Mouse (Mus musculus) intestine, postnatal 0 days (tissue): ENCODE measurements at regions not wholly inside any gene's neighbourhood (a gene's known extent, or its start where the extent isn't known, plus 50 kb on each side); places are given as distances from the start of the nearest gene placed in this dataset.

Source experiments
- ATAC-seq: fragments of 200-750 bp; cut with Nextera tagmentation; 2 replicates; pipeline ENCODE4 v1.8.0; 2017; ENCODE audit warnings: mild to moderate bottlenecking, moderate TSS enrichment, moderate library complexity
- H3K27ac ChIP-seq: fragments of 300-500 bp; sonication (generic); 2 replicates; pipeline ENCODE4 v1.5.1; 2014; ENCODE audit warnings: mild to moderate bottlenecking, low read depth, low read length, moderate library complexity
- H3K27me3 ChIP-seq: fragments of 300-500 bp; sonication (generic); replicated peaks from 2 replicates; pipeline ENCODE4 v1.6.1; 2014; ENCODE audit warnings: low read length, mixed read lengths; ENCODE audit not compliant: control insufficient read depth, insufficient read depth
- H3K36me3 ChIP-seq: fragments of 300-500 bp; sonication (generic); 2 replicates; pipeline ENCODE4 v1.6.1; 2014; ENCODE audit warnings: mild to moderate bottlenecking, moderate library complexity; ENCODE audit not compliant: control insufficient read depth, insufficient read depth
- H3K4me1 ChIP-seq: fragments of 300-500 bp; sonication (generic); replicated peaks from 2 replicates; pipeline ENCODE4 v1.6.1; 2014; ENCODE audit warnings: antibody characterized with exemption, low read length, mixed read lengths; ENCODE audit not compliant: control insufficient read depth, insufficient read depth
- H3K4me2 ChIP-seq: fragments of 300-500 bp; sonication (generic); replicated peaks from 2 replicates; pipeline ENCODE4 v1.6.1; 2014; ENCODE audit warnings: low read depth, mild to moderate bottlenecking, moderate library complexity
- H3K4me3 ChIP-seq: fragments of 300-500 bp; sonication (generic); 2 replicates; pipeline ENCODE4 v1.5.1; 2014; ENCODE audit warnings: low read depth, low read length
- H3K9ac ChIP-seq: fragments of 300-500 bp; sonication (generic); 2 replicates; pipeline ENCODE4 v1.6.1; 2014; ENCODE audit warnings: mild to moderate bottlenecking, low read depth, low read length
- H3K9me3 ChIP-seq: fragments of 300-500 bp; sonication (generic); 2 replicates; pipeline ENCODE4 v1.6.1; 2016; ENCODE audit warnings: mixed run types; ENCODE audit not compliant: control insufficient read depth
- CTCF ChIP-seq: sonication (generic); IDR thresholded peaks from 2 replicates; pipeline ENCODE4 v1.5.1; 2016; ENCODE audit warnings: low read depth, mild to moderate bottlenecking, control low read depth, antibody characterized with exemption, moderate library complexity
- WGBS: fragments of 180-500 bp; shearing (Covaris S2); extraction: QIAGEN DNeasy Blood & Tissue Kit; methylation state at CpG from one replicate; pipeline ENCODE4 v1.1.7; 2014; 5-methylcytosine and 5-hydroxymethylcytosine counted together

GRCm38 (mm10) chr8:11065990-11066389 lies 57.7 kb upstream of the Irs2 start:
- H3K9me3 ChIP-seq: no peaks in the 10 kb centered on the region
- no peak overlapping the region for H3K4me3 ChIP-seq
- no peaks in the 10 kb centered on the region for H3K4me1 ChIP-seq
- no peak for ATAC-seq
- H3K4me2 ChIP-seq: no peak overlapping the region
- H3K9ac ChIP-seq: no peak overlapping the region
- no peaks in the 10 kb centered on the region for H3K36me3 ChIP-seq
- TF ChIP-seq CTCF: no peak
- H3K27ac ChIP-seq: no peak overlapping the region
- WGBS: 82% methylated on average over 9 of the region's 9 CpGs
- no peaks in the 10 kb centered on the region for H3K27me3 ChIP-seq

DNA sequence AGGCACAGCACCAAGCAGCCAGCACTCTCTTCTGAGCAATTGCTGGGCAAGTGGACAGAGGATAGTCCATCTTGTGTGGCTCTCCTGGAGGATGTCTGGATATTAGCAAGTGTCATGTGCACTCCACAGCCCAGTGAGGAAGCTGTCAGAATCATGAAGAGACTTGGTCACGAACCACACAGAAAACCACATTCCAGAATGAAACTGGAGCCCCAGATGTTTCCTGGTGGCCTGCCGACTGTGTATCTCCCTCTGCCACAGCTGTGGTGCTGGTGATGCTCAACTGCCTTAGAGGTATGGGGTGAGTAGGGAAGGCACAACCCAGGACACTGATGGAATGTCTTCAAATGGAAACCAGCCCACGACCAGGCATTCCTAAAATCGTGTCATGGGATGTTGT lies 57.0 kb upstream of the Irs2 start:
- WGBS: 64% methylated on average over 4 of the region's 4 CpGs
- no peak overlapping the region for H3K27ac ChIP-seq
- H3K9ac ChIP-seq: no peak overlapping the region
- no peak overlapping the region for H3K4me3 ChIP-seq
- TF ChIP-seq CTCF: no peak
- H3K36me3 ChIP-seq: no peaks in the 10 kb centered on the region
- no peak overlapping the region for H3K4me2 ChIP-seq
- no peaks in the 10 kb centered on the region for H3K27me3 ChIP-seq
- H3K4me1 ChIP-seq: no peaks in the 10 kb centered on the region
- ATAC-seq: no peak
- H3K9me3 ChIP-seq: no peaks in the 10 kb centered on the region

DNA sequence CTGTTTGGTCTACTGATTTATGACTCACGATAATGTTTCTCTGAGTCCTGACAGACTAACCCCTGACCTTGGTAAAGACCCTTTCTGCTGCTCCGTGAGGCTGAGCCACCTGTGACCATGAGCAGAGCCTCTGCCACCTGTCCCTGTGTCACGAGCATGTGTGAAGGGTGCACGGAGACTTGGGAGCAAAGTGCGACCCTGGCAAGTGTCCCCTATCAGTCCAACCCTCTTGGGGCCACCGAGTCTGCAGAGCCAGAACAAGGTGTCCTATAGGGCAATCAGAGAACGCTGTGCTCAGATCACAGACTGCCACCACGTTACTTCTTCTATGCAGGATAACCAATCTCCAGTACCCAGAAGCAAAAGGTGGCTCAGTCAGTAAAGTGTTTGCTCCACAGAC lies 54.8 kb upstream of the Irs2 start:
- H3K4me3 ChIP-seq: no peak overlapping the region
- no peak overlapping the region for H3K9ac ChIP-seq
- 39% methylated on average over 8 of the region's 8 CpGs for WGBS
- H3K27ac ChIP-seq: peak overlapping the region; percentile 91
- ATAC-seq: peak; percentile 96
- no peaks in the 10 kb centered on the region for H3K4me1 ChIP-seq
- TF ChIP-seq CTCF: no peak
- no peaks in the 10 kb centered on the region for H3K27me3 ChIP-seq
- H3K36me3 ChIP-seq: no peaks in the 10 kb centered on the region
- no peak overlapping the region for H3K4me2 ChIP-seq
- H3K9me3 ChIP-seq: no peaks in the 10 kb centered on the region

DNA sequence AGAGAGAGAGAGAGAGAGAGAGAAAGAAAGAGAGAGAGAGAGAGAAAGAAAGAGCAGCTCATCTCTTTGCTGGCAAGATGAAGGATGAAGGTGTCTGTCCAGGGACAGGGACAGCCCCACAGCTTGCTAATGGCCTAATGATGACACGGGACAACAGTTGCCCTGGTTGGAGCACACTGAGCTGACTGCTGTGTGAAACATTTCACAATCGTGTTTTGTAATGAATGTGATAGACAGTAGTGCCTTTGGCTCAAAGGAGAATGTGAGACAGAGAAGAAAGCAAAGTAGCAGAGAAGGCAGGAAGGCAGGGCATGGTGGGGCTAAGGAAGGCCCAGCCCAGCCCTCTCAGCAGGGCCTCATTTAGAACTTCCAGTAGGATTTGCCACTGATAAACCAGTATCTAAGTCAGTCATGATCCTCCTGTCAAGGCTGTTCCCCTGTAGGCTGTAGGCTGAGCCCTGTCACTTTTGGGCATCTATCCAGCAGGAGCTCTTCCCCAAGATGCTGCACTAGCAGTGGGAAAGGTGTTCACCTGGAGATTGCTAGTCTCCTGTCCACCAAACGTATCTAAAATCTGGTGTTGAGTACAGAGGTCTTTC lies 54.2 kb upstream of the Irs2 start:
- Histone ChIP-seq H3K4me3 (no peak overlapping the region), H3K36me3 (no peaks in the 10 kb centered on the region), H3K4me1 (no peaks in the 10 kb centered on the region), H3K9me3 (no peaks in the 10 kb centered on the region), H3K9ac (no peak overlapping the region), H3K4me2 (no peak overlapping the region), H3K27me3 (no peaks in the 10 kb centered on the region), H3K27ac (peak overlapping the region; percentile 91)
- ATAC-seq: peak; percentile 53
- TF ChIP-seq CTCF: no peak
- WGBS: 17% methylated on average over 3 of the region's 3 CpGs

- H3K9me3 ChIP-seq: no peaks in the 10 kb centered on the region
- H3K27ac ChIP-seq: no peak overlapping the region
- 67% methylated on average over 1 of the region's 1 CpGs for WGBS
- no peak for ATAC-seq
- no peaks in the 10 kb centered on the region for H3K27me3 ChIP-seq
- H3K9ac ChIP-seq: no peak overlapping the region
- no peak for TF ChIP-seq CTCF
- no peak overlapping the region for H3K4me2 ChIP-seq
- H3K4me1 ChIP-seq: no peaks in the 10 kb centered on the region
- no peaks in the 10 kb centered on the region for H3K36me3 ChIP-seq
- no peak overlapping the region for H3K4me3 ChIP-seq
These were observed 53.5 kb upstream of the Irs2 start for GRCm38 (mm10) chr8:11061711-11062110.

DNA sequence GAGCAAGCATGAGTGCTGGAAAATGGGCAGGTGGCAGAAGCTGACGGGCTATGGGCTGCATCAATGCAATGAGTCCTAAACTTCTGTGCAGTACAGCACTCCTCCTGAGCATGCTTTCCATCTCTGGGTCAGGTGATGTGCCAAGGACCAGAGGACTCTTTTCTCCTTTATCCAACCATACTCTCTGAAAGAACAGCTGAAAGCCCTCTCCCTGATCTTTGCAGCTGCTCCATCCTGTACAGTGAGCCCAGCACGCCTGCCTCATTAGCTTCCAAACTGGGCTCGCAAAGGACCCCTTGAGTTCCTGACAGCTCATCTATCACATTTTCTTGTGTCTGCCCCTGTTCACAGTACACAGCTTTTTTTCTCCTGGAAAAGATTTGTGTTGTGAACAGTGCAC lies 52.3 kb upstream of the Irs2 start:
- ATAC-seq: no peak
- H3K4me3 ChIP-seq: no peak overlapping the region
- H3K9me3 ChIP-seq: no peaks in the 10 kb centered on the region
- 63% methylated on average over 3 of the region's 3 CpGs for whole genome bisulfite sequencing
- H3K27ac ChIP-seq: no peak overlapping the region
- no peak for TF ChIP-seq CTCF
- no peaks in the 10 kb centered on the region for H3K36me3 ChIP-seq
- no peak overlapping the region for H3K4me2 ChIP-seq
- 0 out of 2 replicates have a peak, but pooled peaks cover 5% of the 10 kb centered on the region for H3K4me1 ChIP-seq
- H3K9ac ChIP-seq: no peak overlapping the region
- no peaks in the 10 kb centered on the region for H3K27me3 ChIP-seq

- 88% methylated on average over 3 of the region's 3 CpGs for WGBS
These were observed 50.1 kb upstream of the Irs2 start for GRCm38 (mm10) chr8:11058392-11058791.

More at GRCm38 (mm10) chr8:11058392-11058791, 50.1 kb upstream of the Irs2 start:
- H3K4me2 ChIP-seq: no peak overlapping the region
- no peaks in the 10 kb centered on the region for H3K27me3 ChIP-seq
- no peaks in the 10 kb centered on the region for H3K9me3 ChIP-seq
- TF ChIP-seq CTCF: no peak
- no peak overlapping the region for H3K4me3 ChIP-seq
- H3K27ac ChIP-seq: no peak overlapping the region
- 0 out of 2 replicates have a peak, but pooled peaks cover 5% of the 10 kb centered on the region for H3K4me1 ChIP-seq
- no peaks in the 10 kb centered on the region for H3K36me3 ChIP-seq
- ATAC-seq: no peak
- no peak overlapping the region for H3K9ac ChIP-seq
